Mouse (Mus musculus) left cerebral cortex, adult 18-20 months (tissue): ENCODE results near the gene Dnajb13. TPM values are rescaled to one million over a fixed set of nuclear protein-coding genes. Genes with fewer than 3 reads are reported as not detected.
A peak's percentile ranks its signal among the peaks of the same experiment; 100 is the strongest.

Experiments used
- DNase-seq, 2 experiments: peaks; one replicate each; pipeline ENCODE4 v3.0.0; 2021 to 2022; ENCODE audit warnings: low spot score in 2 of 2, mixed read lengths in 1 of 2
- long read RNA-seq, 2 experiments: library from polyadenylated mRNA; stranded (forward); transcript quantifications; one replicate each; pipeline ENCODE4 v2.0.0; 2021
- total RNA-seq, 2 experiments: library from RNA; stranded (reverse); gene quantifications; 2 replicates each; pipeline ENCODE4 v1.2.3; 2021

The Dnajb13 gene
- total RNA-seq, result under 1 TPM; 0.14 to 0.40 TPM
- long read RNA-seq, experiment 1, partial matches to known transcripts, result 0 of 1 reads
- long read RNA-seq, experiment 1, other reads (novel, unspliced or antisense), result 0 of 1 reads
- long read RNA-seq, experiment 2, partial matches to known transcripts, result 0 of 1 reads
- long read RNA-seq, experiment 2, other reads (novel, unspliced or antisense), result 0 of 1 reads

GRCm38 (mm10) chr7:100514573-100514972 lies at the start of gene Dnajb13:
TSS of gene Dnajb13 (minus strand) at chr7:100514960.
- peak in 1 of 2 experiments; percentile 25 for DNase-seq

- no peak for DNase-seq
These were observed 47.3 kb upstream of the Dnajb13 start for GRCm38 (mm10) chr7:100561861-100562587.

GRCm38 (mm10) chr7:100559331-100559730 lies 44.6 kb upstream of the Dnajb13 start:
- no peak for DNase-seq

GRCm38 (mm10) chr7:100557241-100557640 lies 42.5 kb upstream of the Dnajb13 start:
- no peak for DNase-seq

DNA sequence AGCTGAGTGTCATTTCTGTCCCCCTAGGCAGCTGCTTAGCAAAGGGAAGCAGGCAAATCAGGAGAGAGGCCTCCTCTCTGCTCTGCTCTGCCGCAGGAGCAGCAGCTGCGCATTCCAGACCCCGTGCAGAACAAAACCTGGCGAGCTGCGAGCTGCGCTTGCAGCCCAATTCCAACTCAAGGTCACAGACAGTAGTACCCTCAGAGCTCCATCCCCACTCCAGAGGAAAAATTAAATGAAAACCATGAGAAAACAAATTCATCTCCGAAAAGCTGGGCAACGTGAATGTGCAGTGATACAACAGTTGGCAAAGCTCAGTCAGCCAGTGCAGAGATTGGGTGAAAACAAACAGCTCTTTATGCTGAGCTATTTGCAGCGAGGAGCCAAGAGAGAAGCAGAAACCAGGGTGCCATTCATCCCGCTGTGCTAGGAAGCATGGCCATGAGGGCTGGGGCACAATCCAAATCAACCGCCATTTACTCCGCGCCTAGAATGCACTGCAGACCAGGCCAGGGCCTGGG lies 40.7 kb upstream of the Dnajb13 start:
- DNase-seq, result peak; percentile 40 to 61

DNA sequence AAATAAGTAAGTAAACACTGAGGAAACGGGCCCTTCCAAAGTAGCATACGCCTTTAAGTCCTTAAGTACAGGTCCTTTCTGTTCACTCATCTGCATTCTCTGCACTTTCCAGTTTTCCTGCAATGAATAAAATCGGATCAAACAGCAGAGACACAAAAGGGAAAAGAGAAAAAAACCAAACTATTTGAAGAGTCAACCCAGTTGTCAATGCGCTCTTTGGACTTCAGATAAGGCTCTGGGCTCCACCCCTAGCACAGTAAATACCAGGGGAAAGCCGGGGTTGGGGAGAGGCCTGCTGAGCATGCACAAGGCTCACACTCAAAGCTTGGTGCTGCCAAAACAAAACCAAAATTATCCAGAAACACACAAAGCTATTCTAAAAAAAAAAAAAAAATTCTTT lies 40.2 kb upstream of the Dnajb13 start:
- DNase-seq, result no peak

DNA sequence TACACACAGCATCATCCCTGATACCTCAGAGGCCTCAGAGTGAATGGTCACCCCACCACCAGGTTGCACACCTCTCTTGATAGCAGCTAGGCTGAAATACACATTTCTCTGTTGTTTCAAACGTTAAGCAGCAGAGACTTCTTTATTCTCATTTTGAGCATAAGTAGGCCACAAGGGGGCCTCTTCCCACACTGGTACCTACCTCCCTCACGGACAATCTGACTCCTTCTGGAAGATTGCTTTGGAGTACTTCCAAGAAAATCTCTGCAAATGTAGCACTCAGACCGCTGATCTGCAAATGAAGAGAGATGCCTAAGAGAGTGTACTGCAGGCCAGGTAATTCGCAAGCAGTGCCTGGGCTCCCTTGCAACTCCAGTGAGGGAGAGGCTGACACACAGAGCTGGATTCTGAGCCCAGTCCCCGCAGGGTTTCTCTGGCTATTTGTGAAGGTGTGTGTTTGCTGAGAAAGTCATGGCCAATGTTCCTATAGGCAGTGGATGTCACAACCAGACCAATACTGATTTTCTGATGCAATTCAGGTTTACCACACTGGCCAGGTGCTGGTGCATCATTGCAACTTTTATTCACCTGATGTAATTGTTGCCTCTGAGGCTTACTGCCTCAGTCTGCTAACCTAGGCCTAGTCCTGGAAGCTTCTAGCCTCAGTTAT lies 35.7 kb upstream of the Dnajb13 start:
- DNase-seq, result peak; percentile 49 to 50

DNA sequence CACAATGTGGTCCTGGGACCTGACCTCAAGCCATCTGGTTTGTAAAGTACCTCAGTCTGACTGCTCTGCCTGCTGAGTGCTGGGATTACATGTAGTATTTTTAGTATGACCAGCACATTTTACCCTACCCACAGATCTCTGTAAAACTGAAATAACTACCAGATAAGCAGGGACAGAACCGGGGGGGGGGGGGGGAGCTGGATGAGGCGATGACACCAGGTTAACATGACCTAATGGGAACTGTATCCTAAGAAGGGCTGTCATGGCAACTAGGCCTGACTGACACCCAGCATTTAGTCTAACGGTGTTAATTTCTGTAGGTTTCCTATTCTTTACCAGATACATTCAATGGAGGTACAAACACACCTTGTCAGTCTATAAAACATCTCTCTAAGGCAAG lies 35.0 kb upstream of the Dnajb13 start:
- no peak for DNase-seq

- no peak for DNase-seq
These were observed 32.9 kb upstream of the Dnajb13 start for GRCm38 (mm10) chr7:100547631-100548030.

DNA sequence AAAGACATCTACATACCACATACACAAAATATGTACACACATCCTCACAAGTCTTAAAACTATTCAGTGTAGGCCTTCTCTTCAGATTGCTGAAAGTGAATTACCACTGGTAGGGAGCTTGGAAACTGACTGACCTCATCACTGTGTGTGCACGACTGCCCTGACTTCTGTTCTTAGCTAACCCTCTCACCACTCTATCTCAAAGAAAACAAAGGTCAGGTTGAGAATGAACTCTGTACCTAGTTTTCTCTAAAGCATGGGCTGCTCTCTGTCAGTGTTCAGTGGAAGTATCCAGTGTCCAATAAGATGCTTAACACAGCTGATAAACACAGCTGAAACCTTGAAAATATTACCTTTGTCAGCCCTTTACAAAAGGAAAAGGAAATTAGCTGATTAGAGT lies 29.7 kb upstream of the Dnajb13 start:
- DNase-seq, result no peak

DNA sequence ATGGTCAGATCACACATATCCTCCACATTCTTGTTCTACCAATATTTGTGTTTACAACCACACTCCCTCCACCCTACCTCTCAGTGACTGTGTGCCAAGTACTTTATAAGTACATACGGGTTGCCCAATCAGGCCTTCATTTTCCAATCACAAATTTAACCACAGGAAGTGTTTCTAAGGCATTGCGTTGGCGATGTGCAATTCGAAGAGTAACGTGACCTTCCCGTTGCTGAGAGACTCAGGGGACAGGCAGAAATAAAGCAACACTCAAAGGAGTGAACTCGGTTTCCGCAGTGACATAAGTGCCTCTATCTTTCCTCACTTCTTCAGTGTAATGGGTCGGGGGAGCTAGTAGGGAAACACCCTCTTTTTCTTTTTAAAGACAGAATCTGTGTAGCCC lies 24.8 kb upstream of the Dnajb13 start:
- no peak for DNase-seq

DNA sequence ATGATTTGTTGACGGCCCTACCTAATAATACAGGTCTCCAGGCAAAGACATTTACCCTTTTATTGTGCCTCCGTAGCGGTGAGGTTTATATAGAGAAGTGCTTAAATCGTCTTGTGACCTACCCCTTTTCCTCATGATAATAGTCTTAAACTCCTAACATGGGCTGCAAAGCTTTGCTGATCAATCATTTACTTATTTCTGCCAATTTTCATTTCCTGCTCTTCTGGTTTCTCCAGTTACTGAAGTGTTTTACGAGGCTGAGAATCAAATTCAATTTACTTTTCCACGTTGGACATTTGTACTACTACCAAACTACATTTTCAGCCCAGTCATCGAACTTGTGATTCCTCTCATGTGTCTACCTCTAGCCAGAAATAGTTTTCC lies 22.8 kb upstream of the Dnajb13 start:
- DNase-seq, result no peak

DNA sequence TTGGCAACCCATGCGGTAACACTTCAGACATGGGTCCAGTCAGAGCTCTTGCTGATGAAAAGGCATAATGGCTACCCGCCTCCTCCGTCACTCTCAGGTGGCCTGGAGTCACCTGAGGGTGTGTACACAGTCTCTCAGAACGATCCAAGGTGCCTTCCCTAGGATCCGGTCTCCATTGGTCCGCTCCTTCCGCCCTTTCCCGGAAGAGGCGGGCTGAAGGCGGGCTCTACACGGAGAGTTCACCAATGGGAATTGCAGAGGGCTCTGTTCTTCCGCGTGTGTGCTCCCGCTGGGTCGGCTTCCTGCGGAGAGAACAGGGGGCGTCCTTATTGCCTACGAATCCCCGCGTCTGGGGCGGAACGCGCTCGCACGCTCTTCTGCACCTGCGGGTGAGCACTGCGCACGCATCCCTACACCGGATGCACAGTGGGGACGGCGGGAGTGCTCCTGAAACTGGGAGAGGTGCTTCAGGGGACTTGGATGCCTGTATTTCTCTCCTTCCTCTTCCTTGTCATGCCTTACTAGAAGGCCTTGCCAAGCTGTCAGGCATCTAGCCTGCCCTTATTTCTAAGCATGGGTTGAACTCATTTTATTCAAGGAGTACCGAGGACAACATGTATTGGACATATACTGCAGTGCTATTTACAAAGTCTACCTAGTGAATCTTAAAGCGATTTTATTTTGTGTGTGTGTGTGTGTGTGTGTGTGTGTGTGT lies 22.2 kb upstream of the Dnajb13 start, which contains the start of gene Coa4:
Gene Coa4, plus strand, starts transcription at position 268 of the 715 bp plus-strand sequence.
- DNase-seq, result peak; percentile 83 to 89

DNA sequence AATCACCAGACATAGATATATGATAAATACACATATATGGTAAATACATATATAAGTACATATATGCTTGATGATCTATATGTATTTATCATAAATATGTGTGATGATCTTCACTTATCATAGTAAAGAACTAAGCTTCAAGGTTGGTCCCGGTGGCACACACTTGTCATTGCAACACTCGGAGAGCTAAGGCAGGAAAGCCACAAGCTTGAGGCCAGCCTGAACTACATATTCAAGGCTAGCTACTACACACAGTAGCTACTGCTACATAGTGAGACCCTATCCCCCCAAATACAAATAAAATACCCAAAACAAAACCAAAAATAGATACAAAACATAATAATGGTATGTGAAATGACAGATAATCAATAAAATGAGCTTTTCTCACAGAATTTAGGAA lies 21.1 kb upstream of the Dnajb13 start:
- no peak for DNase-seq

DNA sequence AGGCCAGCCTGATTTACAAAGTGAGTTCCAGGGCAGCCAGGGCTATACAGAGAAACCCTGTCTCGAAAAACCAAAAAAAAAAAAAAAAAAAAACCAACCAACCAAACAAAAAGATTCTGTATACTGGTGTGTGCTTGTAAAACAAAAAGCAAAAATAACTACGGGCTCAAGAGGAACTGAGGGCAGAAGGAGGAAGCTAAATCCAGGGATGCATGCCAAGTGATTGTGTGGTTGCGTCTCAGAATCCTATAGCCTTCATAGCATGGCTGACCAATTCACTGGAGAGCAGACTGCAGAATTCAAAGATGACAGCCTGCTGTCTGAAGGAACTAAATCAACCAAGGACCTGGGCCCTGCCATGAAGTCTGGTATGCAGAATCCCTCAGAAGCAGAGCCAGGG lies 19.5 kb upstream of the Dnajb13 start:
- DNase-seq, result no peak

GRCm38 (mm10) chr7:100533503-100533902 lies 18.7 kb upstream of the Dnajb13 start:
- DNase-seq, result no peak

DNA sequence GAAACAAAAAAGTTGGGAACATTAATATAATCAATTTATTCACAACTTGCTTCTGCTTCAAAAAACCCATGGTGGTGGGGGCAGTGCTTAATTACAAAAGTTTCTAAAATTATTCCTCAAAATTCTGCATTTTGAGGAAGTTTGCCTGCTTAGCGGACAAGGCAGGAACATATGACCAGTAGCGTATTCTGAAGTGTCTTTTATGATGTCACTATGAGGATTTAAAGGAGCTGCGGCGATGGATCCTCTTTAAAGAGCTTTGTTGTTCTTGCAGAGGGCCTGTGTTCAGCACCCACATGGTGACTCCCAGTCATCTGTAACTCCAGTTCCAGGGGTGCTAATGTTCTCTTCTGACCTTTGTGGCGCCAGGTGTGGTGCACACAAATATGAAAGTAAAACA lies 16.0 kb upstream of the Dnajb13 start:
- DNase-seq, result no peak

DNA sequence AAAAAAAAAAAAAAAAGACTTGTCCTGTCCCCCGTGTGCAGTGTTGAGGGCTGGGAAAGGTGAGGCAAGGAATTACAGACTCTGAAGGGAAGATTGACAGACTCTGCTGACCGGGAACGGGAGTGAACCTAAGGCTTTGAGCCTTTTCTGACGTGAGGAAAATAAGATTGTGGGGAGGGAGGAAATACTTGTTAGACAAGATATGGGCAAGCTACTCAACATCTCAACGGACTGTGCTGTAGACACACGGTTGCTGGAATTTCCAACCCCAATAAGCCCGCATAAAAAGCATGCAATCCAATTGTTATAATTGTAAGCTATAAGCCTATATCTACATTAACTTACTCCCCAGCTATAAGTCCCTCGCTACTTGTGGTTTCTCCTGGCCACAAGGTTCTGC lies 9.9 kb upstream of the Dnajb13 start:
- DNase-seq, result no peak

DNA sequence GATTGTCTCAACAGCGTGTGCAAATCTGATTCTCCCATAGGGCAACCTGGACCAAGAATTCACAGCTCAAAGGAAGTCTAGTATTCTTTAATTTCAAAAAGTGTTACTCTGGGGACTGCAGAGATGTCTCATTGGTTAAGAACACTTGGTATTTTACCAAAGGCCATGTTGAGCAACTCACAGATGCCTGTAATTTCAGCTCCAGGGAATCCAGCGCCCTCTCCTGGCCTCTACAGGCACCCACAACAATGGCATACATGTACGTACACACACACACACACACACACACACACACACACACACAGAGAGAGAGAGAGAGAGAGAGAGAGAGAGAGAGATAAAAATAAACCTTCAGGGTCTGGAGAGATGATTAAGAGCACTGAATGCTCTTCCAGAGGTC lies 7.5 kb upstream of the Dnajb13 start:
- DNase-seq, result no peak

- peak; percentile 83 to 92 for DNase-seq
These were observed 6.0 kb upstream of the Dnajb13 start for GRCm38 (mm10) chr7:100520663-100521285.

GRCm38 (mm10) chr7:100520204-100520603 lies 5.4 kb upstream of the Dnajb13 start:
- no peak for DNase-seq
